Mouse (Mus musculus) embryonic facial prominence, embryonic 11.5 days (tissue): ENCODE measurements at regions not wholly inside any gene's neighbourhood (a gene's known extent, or its start where the extent isn't known, plus 50 kb on each side); places are given as distances from the start of the nearest gene placed in this dataset.

Source experiments
- ATAC-seq: fragments of 200-750 bp; cut with Nextera tagmentation; replicated peaks from 2 replicates; pipeline ENCODE4 v1.8.0; 2017; ENCODE audit warnings: low read depth; ENCODE audit not compliant: insufficient number of reproducible peaks, low FRiP score, low TSS enrichment
- DNase-seq: peaks from one replicate; pipeline ENCODE4 v3.0.0-alpha.2; 2015; ENCODE audit warnings: low spot score
- H3K27ac ChIP-seq: fragments of 300-500 bp; sonication (generic); replicated peaks from 2 replicates; pipeline ENCODE4 v1.5.1; 2014; ENCODE audit warnings: mild to moderate bottlenecking, low read depth, low read length, control low read depth
- H3K27me3 ChIP-seq: fragments of 300-500 bp; sonication (generic); 2 replicates; pipeline ENCODE4 v1.6.1; 2014; ENCODE audit warnings: mild to moderate bottlenecking, low read length, moderate library complexity, mixed read lengths; ENCODE audit not compliant: control insufficient read depth, insufficient read depth
- H3K36me3 ChIP-seq: fragments of 300-500 bp; sonication (generic); replicated peaks from 2 replicates; pipeline ENCODE4 v1.6.1; 2014; ENCODE audit warnings: low read depth, mild to moderate bottlenecking, low read length, moderate library complexity, mixed read lengths; ENCODE audit not compliant: control insufficient read depth, insufficient read depth
- H3K4me1 ChIP-seq: fragments of 300-500 bp; sonication (generic); 2 replicates; pipeline ENCODE4 v1.6.1; 2014; ENCODE audit warnings: low read length, mixed read lengths; ENCODE audit not compliant: control insufficient read depth, insufficient read depth
- H3K4me2 ChIP-seq: fragments of 300-500 bp; sonication (generic); 2 replicates; pipeline ENCODE4 v1.6.1; 2014; ENCODE audit warnings: low read depth, mild to moderate bottlenecking, control low read depth, low read length, moderate library complexity
- H3K4me3 ChIP-seq: fragments of 300-500 bp; sonication (generic); 2 replicates; pipeline ENCODE4 v1.5.1; 2014; ENCODE audit warnings: low read depth, low read length, control low read depth
- H3K9ac ChIP-seq: fragments of 300-500 bp; sonication (generic); replicated peaks from 2 replicates; pipeline ENCODE4 v1.6.1; 2014; ENCODE audit warnings: mild to moderate bottlenecking, control low read depth, low read length
- H3K9me3 ChIP-seq: fragments of 300-500 bp; sonication (generic); replicated peaks from 2 replicates; pipeline ENCODE4 v1.6.1; 2016; ENCODE audit warnings: mild to moderate bottlenecking, low read length, inconsistent platforms, mixed read lengths; ENCODE audit not compliant: control insufficient read depth
- WGBS: fragments of 180-500 bp; shearing (Covaris S2); extraction: QIAGEN DNeasy Blood & Tissue Kit; methylation state at CpG from one replicate; pipeline ENCODE4 v1.1.7; 2014; 5-methylcytosine and 5-hydroxymethylcytosine counted together

DNA sequence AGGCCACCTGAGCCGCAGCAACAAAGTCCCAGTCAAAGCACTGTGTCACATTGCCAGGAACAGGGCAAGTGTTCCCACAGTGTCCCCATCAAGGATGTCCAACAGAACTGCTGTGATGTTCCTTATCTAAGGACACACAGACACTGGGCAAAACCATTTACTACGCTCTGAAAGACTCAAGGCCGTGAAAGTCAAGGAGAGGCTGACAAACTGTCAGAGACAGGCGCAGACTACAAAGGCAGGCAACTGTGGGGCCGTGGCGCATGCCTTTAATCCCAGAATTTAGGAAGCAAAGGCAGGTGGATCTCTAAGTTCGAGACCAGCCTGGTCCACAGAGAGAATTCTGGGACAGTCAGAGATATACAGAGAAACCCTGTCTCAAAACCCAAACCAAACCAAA, 96.8 kb upstream of the Slc22a12 start:
- no peaks in the 10 kb centered on the region for H3K9me3 ChIP-seq
- H3K36me3 ChIP-seq: no peaks in the 10 kb centered on the region
- 86% methylated on average over 7 of the region's 7 CpGs for WGBS
- H3K9ac ChIP-seq: no peak overlapping the region
- no peak for DNase-seq
- no peaks in the 10 kb centered on the region for H3K27me3 ChIP-seq
- no peak overlapping the region for H3K4me2 ChIP-seq
- no peaks in the 10 kb centered on the region for H3K4me1 ChIP-seq
- no peak overlapping the region for H3K27ac ChIP-seq
- H3K4me3 ChIP-seq: no peak overlapping the region
- no peak for ATAC-seq

DNA sequence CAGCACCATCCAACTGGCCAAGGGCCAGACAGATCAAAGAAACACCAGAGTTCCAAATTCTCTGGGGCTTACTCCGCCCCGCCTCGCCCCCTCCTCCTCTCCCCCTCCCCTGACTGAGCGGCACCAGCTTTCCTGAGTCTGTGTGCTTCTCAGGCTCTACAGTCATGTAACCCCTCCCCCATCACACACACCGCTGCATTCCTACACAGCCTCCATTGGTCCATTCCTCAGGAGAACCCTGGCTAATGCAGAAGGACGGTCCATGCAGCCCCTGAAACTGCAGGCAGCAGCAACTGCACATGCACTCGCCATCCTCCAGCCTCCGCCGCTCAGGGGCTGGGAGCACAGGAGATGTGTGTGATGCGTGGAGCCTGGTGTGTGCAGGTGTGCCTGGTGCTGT, 90.6 kb upstream of the Slc22a12 start:
- H3K4me3 ChIP-seq: no peak overlapping the region
- H3K36me3 ChIP-seq: no peaks in the 10 kb centered on the region
- ATAC-seq: no peak
- H3K27me3 ChIP-seq: no peaks in the 10 kb centered on the region
- no peaks in the 10 kb centered on the region for H3K4me1 ChIP-seq
- no peaks in the 10 kb centered on the region for H3K9me3 ChIP-seq
- no peak overlapping the region for H3K9ac ChIP-seq
- H3K27ac ChIP-seq: no peak overlapping the region
- DNase-seq: no peak
- H3K4me2 ChIP-seq: no peak overlapping the region
- WGBS: 61% methylated on average over 10 of the region's 10 CpGs

DNA sequence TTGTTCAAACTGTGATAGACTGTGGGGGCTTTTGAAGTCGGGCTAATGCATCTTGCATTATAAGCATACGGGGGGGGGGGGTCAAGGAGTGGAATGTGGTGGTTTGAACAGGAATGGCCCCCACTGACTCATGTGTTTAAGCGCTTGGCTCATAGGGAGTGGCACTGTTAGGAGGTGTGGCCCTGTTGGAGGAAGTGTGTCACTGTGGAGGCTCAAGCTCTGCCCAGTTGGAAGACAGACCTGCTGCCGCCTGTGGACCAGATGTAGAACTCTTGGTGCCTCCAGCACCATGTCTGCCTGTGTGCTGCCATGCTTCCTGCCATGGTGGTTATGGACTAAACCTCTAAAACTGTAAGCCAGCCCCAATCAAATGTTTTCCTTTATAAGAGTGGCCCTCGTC, 89.0 kb upstream of the Slc22a12 start:
- H3K36me3 ChIP-seq: no peaks in the 10 kb centered on the region
- H3K9me3 ChIP-seq: no peaks in the 10 kb centered on the region
- 81% methylated on average over 5 of the region's 5 CpGs for WGBS
- no peak overlapping the region for H3K4me3 ChIP-seq
- no peaks in the 10 kb centered on the region for H3K4me1 ChIP-seq
- H3K4me2 ChIP-seq: no peak overlapping the region
- DNase-seq: no peak
- ATAC-seq: no peak
- no peak overlapping the region for H3K27ac ChIP-seq
- H3K27me3 ChIP-seq: no peaks in the 10 kb centered on the region
- H3K9ac ChIP-seq: no peak overlapping the region

GRCm38 (mm10) chr19:6630613-6630940, 87.7 kb upstream of the Slc22a12 start:
- ATAC-seq (no peak), DNase-seq (no peak)
- no peak overlapping the region for H3K4me3 ChIP-seq
- no peaks in the 10 kb centered on the region for H3K4me1 ChIP-seq
- WGBS: 72% methylated on average over 4 of the region's 4 CpGs
- H3K27me3 ChIP-seq: no peaks in the 10 kb centered on the region
- no peak overlapping the region for H3K27ac ChIP-seq
- no peak overlapping the region for H3K4me2 ChIP-seq
- no peaks in the 10 kb centered on the region for H3K36me3 ChIP-seq
- H3K9me3 ChIP-seq: no peaks in the 10 kb centered on the region
- H3K9ac ChIP-seq: no peak overlapping the region

GRCm38 (mm10) chr19:6629911-6630612, 87.2 kb upstream of the Slc22a12 start:
- 86% methylated on average over 9 of the region's 9 CpGs for WGBS
- no peak overlapping the region for H3K4me2 ChIP-seq
- H3K4me1 ChIP-seq: no peaks in the 10 kb centered on the region
- H3K36me3 ChIP-seq: no peaks in the 10 kb centered on the region
- H3K4me3 ChIP-seq: no peak overlapping the region
- ATAC-seq (no peak), DNase-seq (no peak)
- H3K27me3 ChIP-seq: no peaks in the 10 kb centered on the region
- H3K9me3 ChIP-seq: no peaks in the 10 kb centered on the region
- H3K9ac ChIP-seq: no peak overlapping the region
- H3K27ac ChIP-seq: no peak overlapping the region

DNA sequence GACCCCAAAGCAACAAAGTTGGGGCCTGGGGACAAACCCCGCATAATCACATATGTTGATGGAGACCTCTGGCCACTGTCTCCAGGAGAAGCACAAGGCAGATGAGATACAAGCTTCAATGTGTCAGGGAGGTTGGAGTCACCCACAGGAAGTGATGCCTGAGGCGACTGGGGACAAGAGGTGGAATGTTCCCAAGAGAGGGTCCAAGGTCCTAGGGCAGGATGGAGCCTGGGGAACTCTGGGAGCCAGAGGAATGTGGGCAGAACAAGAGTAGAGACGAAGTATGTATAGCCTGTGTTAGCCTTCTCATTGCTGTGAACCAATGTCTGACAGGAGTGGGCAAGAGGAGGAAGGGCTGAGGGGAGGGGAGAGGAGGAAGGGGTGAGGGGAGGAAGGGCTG, 82.7 kb upstream of the Slc22a12 start:
- no peaks in the 10 kb centered on the region for H3K27me3 ChIP-seq
- H3K9ac ChIP-seq: no peak overlapping the region
- no peak overlapping the region for H3K4me3 ChIP-seq
- no peak overlapping the region for H3K27ac ChIP-seq
- H3K4me1 ChIP-seq: no peaks in the 10 kb centered on the region
- WGBS: 64% methylated on average over 3 of the region's 3 CpGs
- H3K9me3 ChIP-seq: no peaks in the 10 kb centered on the region
- no peak overlapping the region for H3K4me2 ChIP-seq
- DNase-seq (no peak), ATAC-seq (no peak)
- no peaks in the 10 kb centered on the region for H3K36me3 ChIP-seq

DNA sequence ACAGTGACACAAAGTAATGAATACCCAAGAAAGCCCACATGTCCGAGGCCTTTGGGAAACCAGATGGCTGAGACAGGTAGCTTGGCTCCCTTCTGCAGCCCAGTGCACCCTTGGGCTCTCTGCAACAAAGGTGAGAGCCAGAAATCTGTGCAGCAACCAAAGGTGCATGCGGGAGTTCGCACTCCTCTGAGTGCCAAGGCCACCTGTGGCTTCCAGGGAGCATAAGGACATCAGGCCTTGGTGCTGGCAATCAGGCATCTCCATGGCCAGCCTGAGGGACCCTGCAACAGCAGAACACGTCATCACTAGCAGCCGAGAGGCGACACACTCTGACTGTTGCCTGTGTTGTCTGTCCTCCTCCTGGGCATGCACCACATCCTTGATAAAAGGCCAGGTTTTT, 78.2 kb upstream of the Slc22a12 start:
- Histone ChIP-seq H3K9me3 (no peaks in the 10 kb centered on the region), H3K9ac (no peak overlapping the region), H3K4me1 (no peaks in the 10 kb centered on the region), H3K27ac (no peak overlapping the region), H3K36me3 (no peaks in the 10 kb centered on the region), H3K27me3 (no peaks in the 10 kb centered on the region), H3K4me3 (no peak overlapping the region), H3K4me2 (no peak overlapping the region)
- ATAC-seq (no peak), DNase-seq (no peak)
- WGBS: 86% methylated on average over 6 of the region's 6 CpGs

- Histone ChIP-seq H3K9me3 (no peaks in the 10 kb centered on the region), H3K36me3 (no peaks in the 10 kb centered on the region), H3K27ac (no peak overlapping the region), H3K4me1 (no peaks in the 10 kb centered on the region), H3K9ac (no peak overlapping the region), H3K4me2 (no peak overlapping the region), H3K4me3 (no peak overlapping the region), H3K27me3 (no peaks in the 10 kb centered on the region)
- ATAC-seq (no peak), DNase-seq (no peak)
- 70% methylated on average over 6 of the region's 6 CpGs for WGBS
Measured at GRCm38 (mm10) chr19:6619546-6619945, 76.7 kb upstream of the Slc22a12 start.
